Mouse (Mus musculus) thymus, adult 2 months (tissue): ENCODE measurements around the gene Pdlim4.

Experiments
- CTCF ChIP-seq: fragments of 200-500 bp; IDR thresholded peaks from 2 replicates; pipeline ENCODE4 v1.5.1; 2012; ENCODE audit warnings: mild to moderate bottlenecking, control low read depth, low read length, moderate library complexity, borderline replicate concordance; ENCODE audit not compliant: control insufficient read depth, poor library complexity, insufficient read depth; ENCODE audit errors: extremely low read depth
- POLR2A ChIP-seq: fragments of 200-500 bp; IDR thresholded peaks from 2 replicates; pipeline ENCODE4 v1.6.1; 2012; ENCODE audit warnings: mild to moderate bottlenecking, low read length, control low read depth, moderate library complexity; ENCODE audit not compliant: control insufficient read depth, poor library complexity, insufficient read depth; ENCODE audit errors: extremely low read depth

- TF ChIP-seq CTCF (no peak), POLR2A (no peak)
These were observed 5.9 kb downstream of the Pdlim4 start for GRCm38 (mm10) chr11:54062753-54063471.
